Mouse (Mus musculus): ENCODE measurements around the gene Tmprss15. TPM values are rescaled to one million over a fixed set of nuclear protein-coding genes. Genes with fewer than 3 reads are reported as not detected.

Tmprss15 gene
- total RNA-seq (2021), result not detected
- polyA plus RNA-seq (2012; rRNA removed), result not detected in 2 replicates
- long read RNA-seq, result 0 reads

- H3K79me2 ChIP-seq (replicated peaks; ENCODE audit: control insufficient read depth, insufficient read depth, low read length), result no peaks in the 10 kb centered on the region
- H3K27ac ChIP-seq, result no peak within 1 kb of the TSS
- H3K36me3 ChIP-seq (ENCODE audit: control insufficient read depth, insufficient read depth, low read length), result no peaks in the 10 kb centered on the region
- intact Hi-C loops (cut with DNase I), result no loop called here
- no peaks in the 10 kb centered on the region for H3K27me3 ChIP-seq (ENCODE audit: control insufficient read depth, insufficient read depth, low read length)
- no peaks in the 10 kb centered on the region for H3K4me1 ChIP-seq (ENCODE audit: control insufficient read depth, insufficient read depth, low read length)
- whole genome bisulfite sequencing, result 80% methylated on average over 4 of the region's 4 CpGs
- TF ChIP-seq CTCF (IDR thresholded peaks at IDR 0.05) (no peak), EP300 (IDR thresholded peaks at IDR 0.05; ENCODE audit: insufficient read depth, low read depth, low read length) (no peak), POLR2A (IDR thresholded peaks at IDR 0.05; ENCODE audit: insufficient read depth, low read depth, low read length) (no peak)
- DNase-seq, result no peak
- no peak within 1 kb of the TSS for H3K9ac ChIP-seq (ENCODE audit: low read depth, low read length)
- no peak within 1 kb of the TSS for H3K4me3 ChIP-seq
These were observed at the start of gene Tmprss15 for GRCm38 (mm10) chr16:79090997-79091396. TSS of gene Tmprss15 (minus strand) at chr16:79091097.

- intact Hi-C loops (cut with DNase I), result no loop called here
- Histone ChIP-seq H3K4me1 (ENCODE audit: control insufficient read depth, insufficient read depth, low read length) (no peaks in the 10 kb centered on the region), H3K9ac (ENCODE audit: low read depth, low read length) (no peak overlapping the region), H3K36me3 (ENCODE audit: control insufficient read depth, insufficient read depth, low read length) (no peaks in the 10 kb centered on the region), H3K79me2 (replicated peaks; ENCODE audit: control insufficient read depth, insufficient read depth, low read length) (no peaks in the 10 kb centered on the region), H3K27ac (no peak overlapping the region), H3K27me3 (ENCODE audit: control insufficient read depth, insufficient read depth, low read length) (no peaks in the 10 kb centered on the region), H3K4me3 (no peak overlapping the region)
- no peak for TF ChIP-seq CTCF (IDR thresholded peaks at IDR 0.05)
- no peak for TF ChIP-seq POLR2A (IDR thresholded peaks at IDR 0.05; ENCODE audit: insufficient read depth, low read depth, low read length)
- no peak for TF ChIP-seq EP300 (IDR thresholded peaks at IDR 0.05; ENCODE audit: insufficient read depth, low read depth, low read length)
- 87% methylated on average over 1 of the region's 1 CpGs for WGBS
- no peak for DNase-seq
These were observed 24.0 kb upstream of the Tmprss15 start for GRCm38 (mm10) chr16:79114879-79115278.

GRCm38 (mm10) chr16:79109516-79109915 is 18.6 kb upstream of the Tmprss15 start:
- H3K4me1 ChIP-seq (ENCODE audit: control insufficient read depth, insufficient read depth, low read length), result no peaks in the 10 kb centered on the region
- H3K9ac ChIP-seq (ENCODE audit: low read depth, low read length), result no peak overlapping the region
- 5% methylated on average over 1 of the region's 1 CpGs for WGBS
- intact Hi-C loops (cut with DNase I), result no loop called here
- H3K27ac ChIP-seq, result no peak overlapping the region
- no peaks in the 10 kb centered on the region for H3K27me3 ChIP-seq (ENCODE audit: control insufficient read depth, insufficient read depth, low read length)
- H3K79me2 ChIP-seq (replicated peaks; ENCODE audit: control insufficient read depth, insufficient read depth, low read length), result no peaks in the 10 kb centered on the region
- no peak overlapping the region for H3K4me3 ChIP-seq
- no peaks in the 10 kb centered on the region for H3K36me3 ChIP-seq (ENCODE audit: control insufficient read depth, insufficient read depth, low read length)
- no peak for DNase-seq
- TF ChIP-seq POLR2A (IDR thresholded peaks at IDR 0.05; ENCODE audit: insufficient read depth, low read depth, low read length) (no peak), EP300 (IDR thresholded peaks at IDR 0.05; ENCODE audit: insufficient read depth, low read depth, low read length) (no peak), CTCF (IDR thresholded peaks at IDR 0.05) (no peak)

- Histone ChIP-seq H3K36me3 (ENCODE audit: control insufficient read depth, insufficient read depth, low read length) (no peaks in the 10 kb centered on the region), H3K9ac (ENCODE audit: low read depth, low read length) (no peak overlapping the region), H3K4me3 (no peak overlapping the region), H3K4me1 (ENCODE audit: control insufficient read depth, insufficient read depth, low read length) (no peaks in the 10 kb centered on the region), H3K27me3 (ENCODE audit: control insufficient read depth, insufficient read depth, low read length) (no peaks in the 10 kb centered on the region), H3K27ac (no peak overlapping the region), H3K79me2 (replicated peaks; ENCODE audit: control insufficient read depth, insufficient read depth, low read length) (no peaks in the 10 kb centered on the region)
- 66% methylated on average over 5 of the region's 5 CpGs for WGBS
- no peak for TF ChIP-seq EP300 (IDR thresholded peaks at IDR 0.05; ENCODE audit: insufficient read depth, low read depth, low read length)
- TF ChIP-seq CTCF (IDR thresholded peaks at IDR 0.05), result no peak
- no peak for TF ChIP-seq POLR2A (IDR thresholded peaks at IDR 0.05; ENCODE audit: insufficient read depth, low read depth, low read length)
- no peak for DNase-seq
- intact Hi-C loops (cut with DNase I), result no loop called here
These were observed 18.1 kb upstream of the Tmprss15 start for GRCm38 (mm10) chr16:79108969-79109368.

GRCm38 (mm10) chr16:79100325-79100724 is 9.4 kb upstream of the Tmprss15 start:
- 71% methylated on average over 2 of the region's 2 CpGs for WGBS
- Histone ChIP-seq H3K9ac (ENCODE audit: low read depth, low read length) (no peak overlapping the region), H3K27me3 (ENCODE audit: control insufficient read depth, insufficient read depth, low read length) (no peaks in the 10 kb centered on the region), H3K27ac (no peak overlapping the region), H3K79me2 (replicated peaks; ENCODE audit: control insufficient read depth, insufficient read depth, low read length) (no peaks in the 10 kb centered on the region), H3K4me1 (ENCODE audit: control insufficient read depth, insufficient read depth, low read length) (no peaks in the 10 kb centered on the region), H3K4me3 (no peak overlapping the region), H3K36me3 (ENCODE audit: control insufficient read depth, insufficient read depth, low read length) (no peaks in the 10 kb centered on the region)
- intact Hi-C loops (cut with DNase I), result no loop called here
- TF ChIP-seq CTCF (IDR thresholded peaks at IDR 0.05), result no peak
- no peak for TF ChIP-seq POLR2A (IDR thresholded peaks at IDR 0.05; ENCODE audit: insufficient read depth, low read depth, low read length)
- no peak for TF ChIP-seq EP300 (IDR thresholded peaks at IDR 0.05; ENCODE audit: insufficient read depth, low read depth, low read length)
- DNase-seq, result no peak

- WGBS, result 80% methylated on average over 2 of the region's 2 CpGs
- Histone ChIP-seq H3K79me2 (replicated peaks; ENCODE audit: control insufficient read depth, insufficient read depth, low read length) (no peaks in the 10 kb centered on the region), H3K27ac (no peak overlapping the region), H3K9ac (ENCODE audit: low read depth, low read length) (no peak overlapping the region), H3K36me3 (ENCODE audit: control insufficient read depth, insufficient read depth, low read length) (no peaks in the 10 kb centered on the region), H3K27me3 (ENCODE audit: control insufficient read depth, insufficient read depth, low read length) (no peaks in the 10 kb centered on the region), H3K4me1 (ENCODE audit: control insufficient read depth, insufficient read depth, low read length) (no peaks in the 10 kb centered on the region), H3K4me3 (no peak overlapping the region)
- no peak for DNase-seq
- intact Hi-C loops (cut with DNase I), result no loop called here
- TF ChIP-seq CTCF (IDR thresholded peaks at IDR 0.05), result no peak
These were observed 7.4 kb upstream of the Tmprss15 start for GRCm38 (mm10) chr16:79098321-79098720.
